Mouse (Mus musculus) small intestine, adult 2 months (tissue): ENCODE measurements around the gene Gigyf2.

ENCODE experiments used
- CTCF ChIP-seq: fragments of 200-500 bp; IDR thresholded peaks from 2 replicates; pipeline ENCODE4 v1.5.1; 2012; ENCODE audit warnings: low read depth, mild to moderate bottlenecking, control low read depth, inconsistent platforms, low read length, moderate library complexity, mixed read lengths; ENCODE audit not compliant: insufficient replicate concordance, insufficient read length; ENCODE audit errors: extremely low read depth
- POLR2A ChIP-seq: fragments of 200-500 bp; IDR thresholded peaks from 2 replicates; pipeline ENCODE4 v1.6.1; 2012; ENCODE audit warnings: low read depth, mild to moderate bottlenecking, control low read depth, inconsistent platforms, low read length, moderate library complexity

- no peak for TF ChIP-seq CTCF
- TF ChIP-seq POLR2A, result no peak
These were observed 131.2 kb downstream of the Gigyf2 start for GRCm38 (mm10) chr1:87458045-87458444.
